Mouse (Mus musculus) heart, postnatal 10 days (tissue): ENCODE data around the gene Emg1. TPM values are rescaled to one million over a fixed set of nuclear protein-coding genes. Genes with fewer than 3 reads are reported as not detected.

Experiments
- DNase-seq, 2 experiments: peaks; one replicate each; pipeline ENCODE4 v3.0.0; 2021
- intact Hi-C: fragments of 180-260 bp; cut with DNase I; formaldehyde crosslinking; loops from one replicate; pipeline ENCODE4 v1.15.1; 2025
- total RNA-seq, 2 experiments: library from RNA; stranded (reverse); gene quantifications; 2 replicates each; pipeline ENCODE4 v1.2.3; 2021

The Emg1 gene
- total RNA-seq, 2 experiments from 2014 or later = 64.2 to 66.4 TPM

- intact Hi-C loops = loop anchor here (5.0 kb wide), 2 partner anchors 81 to 101 kb away; partner anchors contain the start of gene Lpcat3
- no peak for DNase-seq
Measured at GRCm38 (mm10) chr6:124742839-124743514, 31.0 kb upstream of the Emg1 start.

- DNase-seq = no peak
- intact Hi-C loops = loop anchor here (1.0 to 5.0 kb wide), 4 partner anchors 17 to 100 kb away; partner anchors contain the start of genes Emg1, Lpcat3 and Phb2
Measured at GRCm38 (mm10) chr6:124741842-124742241, 29.9 kb upstream of the Emg1 start.

GRCm38 (mm10) chr6:124740888-124741761 is 29.1 kb upstream of the Emg1 start, which contains the start of gene Grcc10:
Gene Grcc10, minus strand, starts transcription at chr6:124741374.
- intact Hi-C loops = loop anchor here (1.0 to 5.0 kb wide), 4 partner anchors 18 to 99 kb away; partner anchors contain the start of genes Emg1, Lpcat3 and Phb2
- DNase-seq = peak; percentile 92 to 93

GRCm38 (mm10) chr6:124740211-124740887 is 28.4 kb upstream of the Emg1 start:
- no peak for DNase-seq
- intact Hi-C loops = loop anchor here (2.0 to 5.0 kb wide), 3 partner anchors 18 to 98 kb away; partner anchors contain the start of gene Lpcat3

GRCm38 (mm10) chr6:124739231-124739796 is 27.3 kb upstream of the Emg1 start:
- intact Hi-C loops = loop anchor here (5.0 kb wide), 1 partner anchor 37 kb away; no protein-coding TSS in a partner anchor
- DNase-seq = no peak

GRCm38 (mm10) chr6:124738511-124739023 is 26.6 kb upstream of the Emg1 start, which contains the start of gene Ptpn6:
Gene Ptpn6, minus strand, starts transcription at chr6:124738714.
- intact Hi-C loops = loop anchor here (5.0 kb wide), 1 partner anchor 36 kb away; no protein-coding TSS in a partner anchor
- no peak for DNase-seq

GRCm38 (mm10) chr6:124737040-124737439 is 25.1 kb upstream of the Emg1 start:
- intact Hi-C loops = loop anchor here (5.0 kb wide), 1 partner anchor 35 kb away; no protein-coding TSS in a partner anchor

GRCm38 (mm10) chr6:124734417-124734816 is 22.4 kb upstream of the Emg1 start:
- intact Hi-C loops = no loop called here
- DNase-seq = no peak

More at GRCm38 (mm10) chr6:124737040-124737439, 25.1 kb upstream of the Emg1 start:
- no peak for DNase-seq

- DNase-seq = peak in 1 of 2 experiments; percentile 48
- intact Hi-C loops = no loop called here
Measured at GRCm38 (mm10) chr6:124732476-124733370, 20.7 kb upstream of the Emg1 start.

- intact Hi-C loops = no loop called here
- no peak for DNase-seq
Measured at GRCm38 (mm10) chr6:124731038-124731437, 19.1 kb upstream of the Emg1 start.

GRCm38 (mm10) chr6:124729850-124730705 is 18.1 kb upstream of the Emg1 start:
- no peak for DNase-seq
- intact Hi-C loops = no loop called here

- intact Hi-C loops = no loop called here
- no peak for DNase-seq
Measured at GRCm38 (mm10) chr6:124728621-124729020, 16.6 kb upstream of the Emg1 start.

GRCm38 (mm10) chr6:124724472-124724871 is 12.5 kb upstream of the Emg1 start:
- DNase-seq = no peak
- intact Hi-C loops = no loop called here

GRCm38 (mm10) chr6:124723541-124723940 is 11.6 kb upstream of the Emg1 start:
- intact Hi-C loops = no loop called here

GRCm38 (mm10) chr6:124722876-124723473 is 11.0 kb upstream of the Emg1 start:
- DNase-seq = peak; percentile 67 to 73
- intact Hi-C loops = no loop called here

More at GRCm38 (mm10) chr6:124723541-124723940, 11.6 kb upstream of the Emg1 start:
- no peak for DNase-seq

- DNase-seq = no peak
- intact Hi-C loops = no loop called here
Measured at GRCm38 (mm10) chr6:124720904-124721303, 8.9 kb upstream of the Emg1 start.

- intact Hi-C loops = no loop called here
- DNase-seq = peak; percentile 53 to 62
Measured at GRCm38 (mm10) chr6:124719354-124719978, 7.5 kb upstream of the Emg1 start.
